Mouse (Mus musculus) hindbrain, embryonic 16.5 days (tissue): ENCODE measurements around the gene Rpl35a. TPM values are rescaled to one million over a fixed set of nuclear protein-coding genes. Genes with fewer than 3 reads are reported as not detected.

ENCODE experiments used
- ATAC-seq: fragments of 200-750 bp; cut with Nextera tagmentation; 2 replicates; pipeline ENCODE4 v1.8.0; 2017; ENCODE audit warnings: moderate TSS enrichment, moderate library complexity
- H3K27ac ChIP-seq: fragments of 300-500 bp; sonication (generic); 2 replicates; pipeline ENCODE4 v1.5.1; 2014; ENCODE audit warnings: low read depth, mild to moderate bottlenecking, control low read depth, low read length, moderate library complexity
- H3K27me3 ChIP-seq: fragments of 300-500 bp; sonication (generic); replicated peaks from 2 replicates; pipeline ENCODE4 v1.6.1; 2014; ENCODE audit warnings: low read length; ENCODE audit not compliant: control insufficient read depth, insufficient read depth
- H3K36me3 ChIP-seq: fragments of 300-500 bp; sonication (generic); 2 replicates; pipeline ENCODE4 v1.6.1; 2014; ENCODE audit warnings: mild to moderate bottlenecking, low read length, moderate library complexity, mixed read lengths; ENCODE audit not compliant: control insufficient read depth, insufficient read depth
- H3K4me1 ChIP-seq: fragments of 300-500 bp; sonication (generic); 2 replicates; pipeline ENCODE4 v1.6.1; 2014; ENCODE audit warnings: low read depth, low read length; ENCODE audit not compliant: control insufficient read depth, insufficient read depth
- H3K4me2 ChIP-seq: fragments of 300-500 bp; sonication (generic); 2 replicates; pipeline ENCODE4 v1.6.1; 2014; ENCODE audit warnings: mild to moderate bottlenecking, low read length, control low read depth, moderate library complexity
- H3K4me3 ChIP-seq: fragments of 300-500 bp; sonication (generic); 2 replicates; pipeline ENCODE4 v1.5.1; 2014; ENCODE audit warnings: mild to moderate bottlenecking, low read length, control low read depth, moderate library complexity
- H3K9ac ChIP-seq: fragments of 300-500 bp; sonication (generic); 2 replicates; pipeline ENCODE4 v1.6.1; 2014; ENCODE audit warnings: low read depth, mild to moderate bottlenecking, control low read depth, low read length, moderate library complexity
- H3K9me3 ChIP-seq: fragments of 300-500 bp; sonication (generic); 2 replicates; pipeline ENCODE4 v1.6.1; 2014; ENCODE audit warnings: mild to moderate bottlenecking, low read length, moderate library complexity; ENCODE audit not compliant: control insufficient read depth
- WGBS: fragments of 180-500 bp; shearing (Covaris S2); extraction: QIAGEN DNeasy Blood & Tissue Kit; methylation state at CpG from one replicate; pipeline ENCODE4 v1.1.7; 2014; 5-methylcytosine and 5-hydroxymethylcytosine counted together
- microRNA counts: library from miRNA; unstranded; fragments of <30 nt; microRNA quantifications from one replicate; lab custom pipeline; 2016
- microRNA-seq: library from miRNA; unstranded; fragments of <30 nt; microRNA quantifications from one replicate; pipeline ENCODE4, GENCODE M21; 2017
- polyA plus RNA-seq: library from polyadenylated mRNA; unstranded; fragments of >200 nt; fragmentation: Nextera tagmentation; extraction: Ambion mirVana; gene quantifications from 2 replicates; pipeline ENCODE4 v1.2.1, GENCODE M21; 2015

Gene Rpl35a
- polyA plus RNA-seq, 1 experiment from 2014 or later: 370 TPM

- ATAC-seq: no peak
- H3K4me3 ChIP-seq: no peak overlapping the region
- 96% methylated on average over 5 of the region's 5 CpGs for WGBS
- no peaks in the 10 kb centered on the region for H3K27me3 ChIP-seq
- H3K4me1 ChIP-seq: no peaks in the 10 kb centered on the region
- H3K9me3 ChIP-seq: no peaks in the 10 kb centered on the region
- H3K4me2 ChIP-seq: no peak overlapping the region
- peaks cover 4% of the 10 kb centered on the region for H3K36me3 ChIP-seq
- no peak overlapping the region for H3K9ac ChIP-seq
- H3K27ac ChIP-seq: no peak overlapping the region
Observed at GRCm38 (mm10) chr16:33077069-33077627, 20.9 kb downstream of the Rpl35a start.

DNA sequence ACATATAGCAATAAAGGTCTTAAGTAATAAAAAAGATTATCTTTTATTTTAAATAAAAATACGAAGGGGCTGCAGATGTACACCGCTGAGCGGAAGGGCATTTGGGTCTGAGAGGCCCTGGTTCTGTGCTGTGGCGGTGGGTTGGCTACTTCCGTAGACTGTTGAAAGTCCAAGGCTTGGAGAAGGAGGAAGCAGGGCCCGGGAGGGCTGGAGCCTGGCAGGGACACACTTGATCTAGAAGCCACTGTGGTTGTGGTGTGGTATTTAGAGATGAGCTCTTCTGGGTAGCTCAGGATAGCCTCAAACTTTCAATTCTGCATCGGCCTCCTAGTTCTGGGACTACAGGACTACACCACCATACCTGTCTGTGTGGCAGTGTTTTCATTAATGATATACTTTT, 23.8 kb downstream of the Rpl35a start:
- H3K9ac ChIP-seq: no peak overlapping the region
- H3K4me1 ChIP-seq: no peaks in the 10 kb centered on the region
- 99% methylated on average over 7 of the region's 7 CpGs for whole genome bisulfite sequencing

GRCm38 (mm10) chr16:33082951-33083350, 26.7 kb downstream of the Rpl35a start:
- Histone ChIP-seq H3K4me2 (no peak overlapping the region), H3K27me3 (no peaks in the 10 kb centered on the region), H3K9me3 (no peaks in the 10 kb centered on the region), H3K4me1 (no peaks in the 10 kb centered on the region), H3K27ac (no peak overlapping the region), H3K4me3 (no peak overlapping the region), H3K36me3 (peaks cover 3% of the 10 kb centered on the region; the same call in 1 of the 2 replicates), H3K9ac (no peak overlapping the region)
- WGBS: 94% methylated on average over 6 of the region's 6 CpGs
- no peak for ATAC-seq

More for the DNA sequence above, 23.8 kb downstream of the Rpl35a start:
- no peak overlapping the region for H3K27ac ChIP-seq
- no peak overlapping the region for H3K4me3 ChIP-seq
- no peak for ATAC-seq
- H3K9me3 ChIP-seq: no peaks in the 10 kb centered on the region
- no peak overlapping the region for H3K4me2 ChIP-seq
- H3K36me3 ChIP-seq: peaks cover 3% of the 10 kb centered on the region; the same call in 1 of the 2 replicates
- no peaks in the 10 kb centered on the region for H3K27me3 ChIP-seq

DNA sequence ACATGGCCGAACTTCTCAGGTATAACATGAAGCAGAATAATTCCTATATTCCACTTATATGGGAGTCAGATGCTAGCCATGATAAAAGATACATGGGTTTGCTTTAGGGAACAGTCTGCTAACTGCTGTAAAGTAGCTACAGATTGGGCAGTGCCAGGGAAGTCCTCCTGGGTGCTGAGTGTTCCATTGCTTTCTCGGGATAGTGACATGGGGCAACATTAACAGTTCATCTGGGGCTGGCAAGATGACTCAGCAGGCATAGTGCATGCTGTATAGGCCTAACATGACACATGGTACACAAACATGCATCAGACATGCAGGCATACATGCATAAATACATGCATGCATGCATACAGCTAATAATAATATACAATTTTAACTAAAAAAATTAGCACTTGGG, 27.7 kb downstream of the Rpl35a start:
- Histone ChIP-seq H3K27me3 (no peaks in the 10 kb centered on the region), H3K9ac (no peak overlapping the region), H3K9me3 (no peaks in the 10 kb centered on the region), H3K4me1 (no peaks in the 10 kb centered on the region), H3K4me2 (no peak overlapping the region), H3K36me3 (peaks cover 3% of the 10 kb centered on the region; the same call in 1 of the 2 replicates), H3K27ac (no peak overlapping the region), H3K4me3 (no peak overlapping the region)
- 92% methylated on average over 2 of the region's 2 CpGs for WGBS
- no peak for ATAC-seq

- Histone ChIP-seq H3K36me3 (peaks cover 5% of the 10 kb centered on the region; the same call in 1 of the 2 replicates), H3K4me2 (no peak overlapping the region), H3K27ac (no peak overlapping the region), H3K4me3 (no peak overlapping the region), H3K9me3 (no peaks in the 10 kb centered on the region), H3K4me1 (no peaks in the 10 kb centered on the region), H3K9ac (no peak overlapping the region), H3K27me3 (no peaks in the 10 kb centered on the region)
- 69% methylated on average over 8 of the region's 8 CpGs for WGBS
- no peak for ATAC-seq
Observed at GRCm38 (mm10) chr16:33085666-33086065, 29.4 kb downstream of the Rpl35a start.

MicroRNA genes within 50 kb of the gene (microRNA counts, 519-probe panel; counts per million panel counts)
- not detected for microRNA mmu-miR-1947 (lab: Ali Mortazavi, UCI)

Small RNA genes within 50 kb of the gene (microRNA-seq; reads per million reads assigned to microRNA genes)
- gene Gm22231: not detected
- 6.2 reads per million, percentile 20 among the genes with 10 or more reads in this experiment for gene Mir1947

Other genes with a start within 250 kb of the Rpl35a start
- gene Smbd1, start 246.0 kb upstream of the Rpl35a start, polyA plus RNA-seq: not detected in 2 replicates
- 103 and 104 TPM in 2 replicates for gene Fyttd1, start 179.0 kb upstream of the Rpl35a start, polyA plus RNA-seq
- gene Rubcn, start 178.7 kb upstream of the Rpl35a start, polyA plus RNA-seq: 35.3 and 42.6 TPM in 2 replicates
- gene Lrch3, start 142.4 kb upstream of the Rpl35a start, polyA plus RNA-seq: 25.7 and 33.6 TPM in 2 replicates
- gene Iqcg, start 235 bp upstream of the Rpl35a start, polyA plus RNA-seq: 7.5 and 7.9 TPM in 2 replicates
- 3.2 and 4.1 TPM in 2 replicates for gene Lmln, start 6.1 kb downstream of the Rpl35a start, polyA plus RNA-seq
- gene Osbpl11, start 128.6 kb downstream of the Rpl35a start, polyA plus RNA-seq: 11.7 and 15.3 TPM in 2 replicates
- gene Snx4, start 195.0 kb downstream of the Rpl35a start, polyA plus RNA-seq: 87.3 and 103 TPM in 2 replicates